Mouse (Mus musculus) ES-E14 (cell line): ENCODE results near the gene Ptpru. TPM values are rescaled to one million over a fixed set of nuclear protein-coding genes. Genes with fewer than 3 reads are reported as not detected.

ENCODE experiments used
- DNase-seq: peaks from one replicate; pipeline ENCODE4 v3.0.0-alpha.2; 2013; ENCODE audit warnings: low read depth, low spot score
- H3K27ac ChIP-seq: 2 replicates; pipeline ENCODE4 v1.5.1; 2012; ENCODE audit warnings: low read depth, mild to moderate bottlenecking, low read length, moderate library complexity, mixed read lengths; ENCODE audit not compliant: poor library complexity, insufficient read depth, severe bottlenecking
- H3K36me3 ChIP-seq: 2 replicates; pipeline ENCODE4 v1.6.1; 2012; ENCODE audit warnings: mild to moderate bottlenecking, low read length, moderate library complexity, mixed read lengths; ENCODE audit not compliant: control insufficient read depth, poor library complexity, insufficient read depth, severe bottlenecking
- H3K4me1 ChIP-seq, 2 experiments: fragments of 150-350 bp in 1 of 2; sonication (generic) in 1 of 2; 2 replicates each; pipeline ENCODE4 v1.6.1; 2012; ENCODE audit warnings: low read length in 2 of 2, mild to moderate bottlenecking in 1 of 2, mixed read lengths in 1 of 2; ENCODE audit not compliant: control insufficient read depth in 2 of 2, insufficient read depth in 2 of 2, poor library complexity in 1 of 2
- H3K4me3 ChIP-seq, 2 experiments: fragments of 150-350 bp in 1 of 2; sonication (generic) in 1 of 2; 2 replicates each; pipeline ENCODE4 v1.5.1; 2012; ENCODE audit warnings: low read length in 2 of 2, low read depth in 1 of 2, mild to moderate bottlenecking in 1 of 2, mixed read lengths in 1 of 2; ENCODE audit not compliant: insufficient read depth in 1 of 2, poor library complexity in 1 of 2, severe bottlenecking in 1 of 2
- H3K9ac ChIP-seq: 2 replicates; pipeline ENCODE4 v1.6.1; 2012; ENCODE audit warnings: low read depth, mild to moderate bottlenecking, low read length, mixed read lengths; ENCODE audit not compliant: poor library complexity, insufficient read depth, severe bottlenecking
- H3K9me3 ChIP-seq: fragments of 150-350 bp; sonication (generic); 2 replicates; pipeline ENCODE4 v1.6.1; 2012; ENCODE audit warnings: low read depth, mild to moderate bottlenecking, low read length; ENCODE audit not compliant: control insufficient read depth, insufficient read depth
- CHD2 ChIP-seq: IDR thresholded peaks from 2 replicates; pipeline ENCODE4 v1.6.1; 2014; ENCODE audit warnings: mild to moderate bottlenecking, low read depth, low read length, inconsistent platforms
- HCFC1 ChIP-seq: IDR thresholded peaks from 2 replicates; pipeline ENCODE4 v1.6.1; 2012; ENCODE audit warnings: low read length, inconsistent platforms, borderline replicate concordance; ENCODE audit not compliant: insufficient read depth
- MAFK ChIP-seq: IDR thresholded peaks from 2 replicates; pipeline ENCODE4 v1.6.1; 2014; ENCODE audit warnings: mild to moderate bottlenecking, low read depth, low read length, inconsistent platforms; ENCODE audit not compliant: insufficient read depth
- ZC3H11A ChIP-seq: IDR thresholded peaks from 2 replicates; pipeline ENCODE4 v1.6.1; 2012; ENCODE audit warnings: low read depth, mild to moderate bottlenecking, inconsistent platforms, low read length, borderline replicate concordance
- ZNF384 ChIP-seq: IDR thresholded peaks from 2 replicates; pipeline ENCODE4 v1.6.1; 2012; ENCODE audit warnings: low read depth, low read length, inconsistent platforms
- in situ Hi-C, 2 experiments: fragments of 600-800 bp; cut with MboI; formaldehyde crosslinking; loops; one replicate each; pipeline ENCODE4 v1.15.1; 2025; ENCODE audit warnings: low sequenced_read_pairs in 2 of 2, inconsistent platforms in 1 of 2; ENCODE audit not compliant: unreplicated experiment in 2 of 2
- total RNA-seq: library from RNA; depleted of rRNA; stranded (reverse); fragments of 300-350 nt; gene quantifications from 2 replicates; pipeline ENCODE4 v1.2.3, GENCODE M21; 2012

Gene Ptpru
- total RNA-seq, 1 experiment: 11.2 TPM

GRCm38 (mm10) chr4:131763911-131764310 lies 74.2 kb downstream of the Ptpru start:
- no peak overlapping the region for H3K9ac ChIP-seq
- in situ Hi-C loops: no loop called here
- H3K9me3 ChIP-seq: no peaks in the 10 kb centered on the region
- H3K36me3 ChIP-seq: no peaks in the 10 kb centered on the region
- no peak overlapping the region for H3K27ac ChIP-seq
- no peaks in the 10 kb centered on the region for H3K4me1 ChIP-seq
- no peak for DNase-seq
- TF ChIP-seq ZNF384: no peak
- TF ChIP-seq MAFK: no peak
- TF ChIP-seq ZC3H11A: no peak
- TF ChIP-seq CHD2: no peak
- TF ChIP-seq HCFC1: no peak
- H3K4me3 ChIP-seq: no peak overlapping the region

- no peak overlapping the region for H3K27ac ChIP-seq
- no peaks in the 10 kb centered on the region for H3K36me3 ChIP-seq
- H3K4me1 ChIP-seq: no peaks in the 10 kb centered on the region
- H3K4me3 ChIP-seq: no peak overlapping the region
- TF ChIP-seq HCFC1 (no peak), MAFK (peak; percentile 85), ZNF384 (no peak)
- H3K9me3 ChIP-seq: no peaks in the 10 kb centered on the region
- in situ Hi-C loops: no loop called here
- H3K9ac ChIP-seq: no peak overlapping the region
- peak; percentile 46 for DNase-seq
Observed at GRCm38 (mm10) chr4:131763479-131763878, 74.6 kb downstream of the Ptpru start.

GRCm38 (mm10) chr4:131762211-131762784 lies 75.8 kb downstream of the Ptpru start:
- Histone ChIP-seq H3K4me1 (no peaks in the 10 kb centered on the region), H3K9ac (no peak overlapping the region), H3K27ac (no peak overlapping the region), H3K9me3 (no peaks in the 10 kb centered on the region), H3K36me3 (no peaks in the 10 kb centered on the region), H3K4me3 (no peak overlapping the region)
- DNase-seq: no peak
- TF ChIP-seq ZC3H11A (no peak), CHD2 (no peak)
- in situ Hi-C loops: no loop called here

GRCm38 (mm10) chr4:131752204-131752837 lies 85.8 kb downstream of the Ptpru start:
- Histone ChIP-seq H3K4me1 (peaks cover 0 to 2% of the 10 kb centered on the region in 2 experiments; a peak in 1 of 4 replicates), H3K4me3 (no peak overlapping the region), H3K27ac (no peak overlapping the region), H3K36me3 (no peaks in the 10 kb centered on the region), H3K9me3 (no peaks in the 10 kb centered on the region), H3K9ac (no peak overlapping the region)
- in situ Hi-C loops: no loop called here
- DNase-seq: no peak
- TF ChIP-seq ZC3H11A (no peak), HCFC1 (no peak), ZNF384 (no peak), CHD2 (no peak), MAFK (no peak)

- H3K9me3 ChIP-seq: no peaks in the 10 kb centered on the region
- TF ChIP-seq HCFC1 (no peak), CHD2 (no peak), ZNF384 (no peak), ZC3H11A (no peak), MAFK (no peak)
- H3K9ac ChIP-seq: no peak overlapping the region
- H3K4me3 ChIP-seq: no peak overlapping the region
- no peaks in the 10 kb centered on the region for H3K36me3 ChIP-seq
- in situ Hi-C loops: no loop called here
- H3K4me1 ChIP-seq: peaks cover 0 to 2% of the 10 kb centered on the region in 2 experiments; a peak in 1 of 4 replicates
- no peak for DNase-seq
- no peak overlapping the region for H3K27ac ChIP-seq
Observed at GRCm38 (mm10) chr4:131751561-131751960, 86.5 kb downstream of the Ptpru start.
